26 mouse cellular contexts compared by ENCODE assay signal in the genomic region with DNA sequence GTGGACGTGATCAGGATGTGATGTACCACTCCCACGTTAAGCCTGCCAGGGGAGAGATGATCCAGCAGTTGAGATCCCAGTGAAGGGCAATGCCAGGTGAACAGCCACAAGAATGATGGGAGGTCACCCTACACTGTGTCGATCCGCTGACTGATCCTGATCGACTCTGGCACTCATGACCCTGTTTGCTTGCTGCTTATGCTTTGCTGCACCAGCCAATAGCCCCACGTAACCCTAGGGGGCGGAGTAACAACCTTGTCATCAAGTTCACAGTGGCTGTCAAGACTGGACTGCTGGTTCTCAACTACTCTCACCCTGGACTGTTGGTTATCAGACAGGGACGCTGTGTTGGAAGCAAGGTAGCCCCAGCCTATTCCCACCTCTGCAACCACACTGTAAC. TPM values are rescaled to one million over a fixed set of nuclear protein-coding genes. Genes with fewer than 3 reads are reported as not detected.
DNase-seq lines count a peak whose midpoint lies in the region; ATAC-seq and TF ChIP-seq lines count a peak whose summit lies in the region.
"Had no signal": no experiment of that assay in that cellular context is flagged by ENCODE, and none has a peak within 500 bp of the region (broad histone marks: within the 10 kb centered on the region; RNA-seq: fewer than 3 reads in every experiment).

No protein-coding gene starts in this region.

- no peaks in the 10 kb centered on the region for H3K79me2 ChIP-seq in liver, adult 2 months (ENCODE audit: control insufficient read depth, insufficient read depth, low read length)

- no peaks in the 10 kb centered on the region for H3K9me3 ChIP-seq in stomach, postnatal 0 days (ENCODE audit: control insufficient read depth, low read length)
- no peaks in the 10 kb centered on the region for H3K9me3 ChIP-seq in forebrain, embryonic 16.5 days (ENCODE audit: control insufficient read depth, low read length)
- H3K9me3 ChIP-seq: embryonic facial prominence, embryonic 13.5 days; embryonic facial prominence, embryonic 15.5 days; forebrain, embryonic 10.5 days; forebrain, embryonic 12.5 days; G1E had no signal

- peak overlapping the region; percentile 49 for H3K27ac ChIP-seq in liver, adult 2 months (replicated peaks; ENCODE audit: insufficient read depth, low read depth, low read length)
- no peak overlapping the region for H3K27ac ChIP-seq in stomach, postnatal 0 days (replicated peaks)
- H3K27ac ChIP-seq in forebrain, embryonic 16.5 days (ENCODE audit: low read length) = no peak overlapping the region
- H3K27ac ChIP-seq: embryonic facial prominence, embryonic 13.5 days; embryonic facial prominence, embryonic 15.5 days; forebrain, embryonic 10.5 days; forebrain, embryonic 12.5 days had no signal

- no peak for TF ChIP-seq POLR2A in liver, adult 2 months (IDR thresholded peaks at IDR 0.05; ENCODE audit: extremely low read depth, insufficient read depth, low read length)

- whole genome bisulfite sequencing in liver, adult 2 months = 26% methylated on average over 8 of the region's 8 CpGs
- 79% methylated on average over 8 of the region's 8 CpGs for WGBS in stomach, postnatal 0 days
- 76% methylated on average over 8 of the region's 8 CpGs for WGBS in forebrain, embryonic 16.5 days

- ATAC-seq in stomach, postnatal 0 days (ENCODE audit: low FRiP score, low TSS enrichment) = 0 out of 2 replicates have a peak, but pooled peaks have one; percentile 21
- ATAC-seq in forebrain, embryonic 16.5 days = no peak
- ATAC-seq: activated CD4-positive, CD25-positive, alpha-beta regulatory T cell, adult 4 months; forebrain, embryonic 14.5 days; forebrain, postnatal 0 days; Patski had no signal

- H3K4me3 ChIP-seq in liver, adult 2 months (ENCODE audit: insufficient read depth, low read depth, low read length) = no peak overlapping the region
- no peak overlapping the region for H3K4me3 ChIP-seq in stomach, postnatal 0 days (ENCODE audit: low read depth, low read length)
- H3K4me3 ChIP-seq in forebrain, embryonic 16.5 days (replicated peaks; ENCODE audit: low read length) = no peak overlapping the region
- H3K4me3 ChIP-seq: embryonic facial prominence, embryonic 13.5 days; embryonic facial prominence, embryonic 15.5 days; erythroblast, embryonic 14.5 days; forebrain, embryonic 10.5 days; forebrain, embryonic 12.5 days had no signal

- no peak overlapping the region for H3K4me2 ChIP-seq in stomach, postnatal 0 days (replicated peaks; ENCODE audit: low read depth)
- H3K4me2 ChIP-seq in forebrain, embryonic 16.5 days (ENCODE audit: low read length) = no peak overlapping the region
- H3K4me2 ChIP-seq: embryonic facial prominence, embryonic 13.5 days; embryonic facial prominence, embryonic 15.5 days; forebrain, embryonic 12.5 days had no signal

- no peak for TF ChIP-seq EP300 in stomach, postnatal 0 days (optimal IDR thresholded peaks at IDR 0.05)

- H3K4me1 ChIP-seq in liver, adult 2 months (ENCODE audit: control insufficient read depth, insufficient read depth, low read length) = peaks cover 10% of the 10 kb centered on the region
- no peaks in the 10 kb centered on the region for H3K4me1 ChIP-seq in stomach, postnatal 0 days (replicated peaks; ENCODE audit: control insufficient read depth, insufficient read depth)
- no peaks in the 10 kb centered on the region for H3K4me1 ChIP-seq in forebrain, embryonic 16.5 days (replicated peaks; ENCODE audit: control insufficient read depth, insufficient read depth, low read length)
- H3K4me1 ChIP-seq: embryonic facial prominence, embryonic 13.5 days; embryonic facial prominence, embryonic 15.5 days; forebrain, embryonic 10.5 days; forebrain, embryonic 12.5 days had no signal

- peak overlapping the region; percentile 19; the same call in 1 of the 2 replicates for H3K9ac ChIP-seq in liver, adult 2 months (ENCODE audit: low read depth, low read length)
- no peak overlapping the region for H3K9ac ChIP-seq in stomach, postnatal 0 days (ENCODE audit: low read length)
- no peak overlapping the region for H3K9ac ChIP-seq in forebrain, embryonic 16.5 days (replicated peaks; ENCODE audit: low read depth, low read length)
- H3K9ac ChIP-seq: embryonic facial prominence, embryonic 13.5 days; embryonic facial prominence, embryonic 15.5 days; forebrain, embryonic 12.5 days; forebrain, postnatal 0 days had no signal

- H3K27me3 ChIP-seq in liver, adult 2 months (ENCODE audit: control insufficient read depth, insufficient read depth, low read length) = no peaks in the 10 kb centered on the region
- H3K27me3 ChIP-seq in stomach, postnatal 0 days (ENCODE audit: control insufficient read depth, insufficient read depth, low read length) = no peaks in the 10 kb centered on the region
- no peaks in the 10 kb centered on the region for H3K27me3 ChIP-seq in forebrain, embryonic 16.5 days (replicated peaks; ENCODE audit: control insufficient read depth, insufficient read depth, low read length)
- H3K27me3 ChIP-seq: embryonic facial prominence, embryonic 13.5 days; embryonic facial prominence, embryonic 15.5 days; forebrain, embryonic 12.5 days; Patski had no signal

- no peaks in the 10 kb centered on the region for H3K36me3 ChIP-seq in liver, adult 2 months (ENCODE audit: control insufficient read depth, insufficient read depth, low read length)
- H3K36me3 ChIP-seq in stomach, postnatal 0 days (ENCODE audit: control insufficient read depth, insufficient read depth, low read length) = no peaks in the 10 kb centered on the region
- H3K36me3 ChIP-seq in forebrain, embryonic 16.5 days (ENCODE audit: control insufficient read depth, insufficient read depth) = no peaks in the 10 kb centered on the region
- H3K36me3 ChIP-seq: embryonic facial prominence, embryonic 13.5 days; embryonic facial prominence, embryonic 15.5 days; forebrain, embryonic 10.5 days; forebrain, embryonic 12.5 days; G1E had no signal

- peak; percentile 95 for DNase-seq in liver, adult 2 months (ENCODE audit: extremely low read depth, low read depth, low spot score)
- no peak for DNase-seq in liver
- DNase-seq in retina, embryonic 14.5 days (ENCODE audit: low spot score) = peak; percentile 11
- no peak for DNase-seq in retina, postnatal 1 day
- no peak for DNase-seq in stomach, postnatal 0 days (ENCODE audit: low spot score)
- DNase-seq: adrenal gland, adult 8-10 months; adrenal gland, postnatal 14 days; adrenal gland, postnatal 36 days; cerebellum, adult 11 months; cerebellum, adult 18-20 months; cerebellum, adult 8-10 months; cerebellum, adult 9-11 months; cerebellum, postnatal 14 days; cerebellum, postnatal 36 days; embryo, embryonic 11 days; forebrain, postnatal 0 days had no signal

- TF ChIP-seq CTCF in liver, adult 2 months (IDR thresholded peaks at IDR 0.05; ENCODE audit: low read depth, low read length) = no peak
- TF ChIP-seq CTCF in stomach, postnatal 0 days (IDR thresholded peaks at IDR 0.05; ENCODE audit: low read depth) = no peak

RNA-seq across cellular contexts. Expression of gene Dnaja2, which starts 46.6 kb away (rescaled TPM):
- total RNA-seq in liver, adult 2 months (2014; rRNA removed) = 53.1 and 65.8 TPM in 2 replicates
- 10.4 and 15.3 TPM in 2 replicates for polyA plus RNA-seq in liver, adult 2 months (2012; rRNA removed)
- polyA plus RNA-seq in stomach, postnatal 0 days (2015; fragmentation: Nextera tagmentation; extraction: Ambion mirVana) = 90.4 and 98.1 TPM in 2 replicates
- 169 and 193 TPM in 2 replicates for polyA plus RNA-seq in forebrain, embryonic 16.5 days (2015; fragmentation: Nextera tagmentation; extraction: Ambion mirVana)

Comparison
In these comparisons a context has a peak if more than half of its experiments do, and no peak if none do; other contexts are left out.
1. DNase-seq: peak in liver, adult 2 months (single experiment) and retina, embryonic 14.5 days (single experiment); none in liver (single experiment), retina, postnatal 1 day (single experiment) and stomach, postnatal 0 days (single experiment).